Mouse (Mus musculus): ENCODE results near the gene Mybl2. TPM values are rescaled to one million over a fixed set of nuclear protein-coding genes. Genes with fewer than 3 reads are reported as not detected.

The Mybl2 gene
- polyA plus RNA-seq (2014; fragmentation: Illumina TruSeq; extraction: RNeasy Lipid Tissue Mini Kit (QIAGEN cat#74804); ENCODE audit: low read depth, low replicate concordance) = not detected

GRCm38 (mm10) chr2:163054335-163054840, at the start of gene Mybl2:
Gene Mybl2 (plus strand): TSS chr2:163054687.

GRCm38 (mm10) chr2:163016916-163017743, 37.4 kb upstream of the Mybl2 start, which contains the start of gene Ift52:
Gene Ift52 (plus strand): TSS chr2:163017354.

GRCm38 (mm10) chr2:163087728-163088127, 33.2 kb downstream of the Mybl2 start, which contains the start of gene Gtsf1l:
Gene Gtsf1l (minus strand): TSS chr2:163087855.

Other genes with a start within 250 kb of the Mybl2 start
- 136 TPM for gene Srsf6, start 123.2 kb upstream of the Mybl2 start, polyA plus RNA-seq (2014; fragmentation: Illumina TruSeq; extraction: RNeasy Lipid Tissue Mini Kit (QIAGEN cat#74804); ENCODE audit: low read depth, low replicate concordance)
- gene L3mbtl1, start 111.2 kb upstream of the Mybl2 start, polyA plus RNA-seq (2014; fragmentation: Illumina TruSeq; extraction: RNeasy Lipid Tissue Mini Kit (QIAGEN cat#74804); ENCODE audit: low read depth, low replicate concordance) = not detected
- gene Sgk2, start 67.4 kb upstream of the Mybl2 start, polyA plus RNA-seq (2014; fragmentation: Illumina TruSeq; extraction: RNeasy Lipid Tissue Mini Kit (QIAGEN cat#74804); ENCODE audit: low read depth, low replicate concordance) = 70.6 TPM
- 115 TPM for gene Ift52, start 37.3 kb upstream of the Mybl2 start, polyA plus RNA-seq (2014; fragmentation: Illumina TruSeq; extraction: RNeasy Lipid Tissue Mini Kit (QIAGEN cat#74804); ENCODE audit: low read depth, low replicate concordance)
- gene Gtsf1l, start 33.2 kb downstream of the Mybl2 start, polyA plus RNA-seq (2014; fragmentation: Illumina TruSeq; extraction: RNeasy Lipid Tissue Mini Kit (QIAGEN cat#74804); ENCODE audit: low read depth, low replicate concordance) = not detected
- 0.28 TPM for gene Tox2, start 148.4 kb downstream of the Mybl2 start, polyA plus RNA-seq (2014; fragmentation: Illumina TruSeq; extraction: RNeasy Lipid Tissue Mini Kit (QIAGEN cat#74804); ENCODE audit: low read depth, low replicate concordance)